Mouse (Mus musculus) stomach, embryonic 16.5 days (tissue): ENCODE results near the gene Acvrl1. TPM values are rescaled to one million over a fixed set of nuclear protein-coding genes. Genes with fewer than 3 reads are reported as not detected.

ENCODE experiments used
- microRNA-seq: library from miRNA; unstranded; fragments of <30 nt; microRNA quantifications from one replicate; pipeline ENCODE4, GENCODE M21; 2016
- polyA plus RNA-seq: library from polyadenylated mRNA; unstranded; fragments of >200 nt; fragmentation: Nextera tagmentation; extraction: Ambion mirVana; gene quantifications from 2 replicates; pipeline ENCODE4 v1.2.1, GENCODE M21; 2015

Gene Acvrl1
- polyA plus RNA-seq, 1 experiment from 2014 or later, result 34.9 TPM

Small RNA genes lying within 50 kb of the gene (microRNA-seq; reads per million reads assigned to microRNA genes)
- gene Mir6962, result 1.3 reads per million

Other genes starting within 250 kb of the Acvrl1 start
- not detected in 2 replicates for gene Gm47841, start 81.1 kb upstream of the Acvrl1 start, polyA plus RNA-seq
- gene Fignl2, start 50.0 kb upstream of the Acvrl1 start, polyA plus RNA-seq, result 0.05 and 0.10 TPM in 2 replicates
- gene Ankrd33, start 12.8 kb upstream of the Acvrl1 start, polyA plus RNA-seq, result not detected in 2 replicates
- gene Acvr1b, start 45.5 kb downstream of the Acvrl1 start, polyA plus RNA-seq, result 11.6 and 12.1 TPM in 2 replicates
- gene Grasp, start 95.7 kb downstream of the Acvrl1 start, polyA plus RNA-seq, result 2.1 and 2.7 TPM in 2 replicates
- gene Nr4a1, start 125.7 kb downstream of the Acvrl1 start, polyA plus RNA-seq, result 12.9 and 13.3 TPM in 2 replicates
- gene Atg101, start 155.8 kb downstream of the Acvrl1 start, polyA plus RNA-seq, result 66.9 and 67.0 TPM in 2 replicates
- 9.4 and 9.5 TPM in 2 replicates for gene 6030408B16Rik, start 164.7 kb downstream of the Acvrl1 start, polyA plus RNA-seq
- 37.4 and 64.5 TPM in 2 replicates for gene Krt80, start 241.6 kb downstream of the Acvrl1 start, polyA plus RNA-seq